Mouse (Mus musculus) forebrain, embryonic 11.5 days (tissue): ENCODE measurements around the gene Itga3. TPM values are rescaled to one million over a fixed set of nuclear protein-coding genes. Genes with fewer than 3 reads are reported as not detected.

ENCODE experiments used
- ATAC-seq: fragments of 200-750 bp; cut with Nextera tagmentation; replicated peaks from 2 replicates; pipeline ENCODE4 v1.8.0; 2017; ENCODE audit warnings: moderate TSS enrichment; ENCODE audit not compliant: low FRiP score
- DNase-seq: peaks from one replicate; pipeline ENCODE4 v3.0.0-alpha.2; 2017; ENCODE audit warnings: low spot score
- H3K27ac ChIP-seq: fragments of 300-500 bp; sonication (generic); 2 replicates; pipeline ENCODE4 v1.5.1; 2014; ENCODE audit warnings: low read depth, low read length
- H3K27me3 ChIP-seq: fragments of 300-500 bp; sonication (generic); 2 replicates; pipeline ENCODE4 v1.6.1; 2014; ENCODE audit warnings: mild to moderate bottlenecking, low read length, mixed read lengths; ENCODE audit not compliant: control insufficient read depth, insufficient read depth
- H3K36me3 ChIP-seq: fragments of 300-500 bp; sonication (generic); 2 replicates; pipeline ENCODE4 v1.6.1; 2014; ENCODE audit warnings: mild to moderate bottlenecking, low read length, moderate library complexity, mixed read lengths; ENCODE audit not compliant: control insufficient read depth, insufficient read depth
- H3K4me1 ChIP-seq: fragments of 300-500 bp; sonication (generic); replicated peaks from 2 replicates; pipeline ENCODE4 v1.6.1; 2014; ENCODE audit warnings: low read length, mixed read lengths; ENCODE audit not compliant: control insufficient read depth, insufficient read depth
- H3K4me2 ChIP-seq: fragments of 300-500 bp; sonication (generic); 2 replicates; pipeline ENCODE4 v1.6.1; 2014; ENCODE audit warnings: low read depth, mild to moderate bottlenecking, low read length, moderate library complexity, mixed read lengths; ENCODE audit not compliant: severe bottlenecking
- H3K4me3 ChIP-seq: fragments of 300-500 bp; sonication (generic); 2 replicates; pipeline ENCODE4 v1.5.1; 2014; ENCODE audit warnings: low read depth, low read length
- H3K9ac ChIP-seq: fragments of 300-500 bp; sonication (generic); 2 replicates; pipeline ENCODE4 v1.6.1; 2014; ENCODE audit warnings: low read length
- H3K9me3 ChIP-seq: fragments of 300-500 bp; sonication (generic); 2 replicates; pipeline ENCODE4 v1.6.1; 2016; ENCODE audit warnings: low read length, mixed read lengths; ENCODE audit not compliant: control insufficient read depth
- WGBS: fragments of 180-500 bp; shearing (Covaris S2); extraction: QIAGEN DNeasy Blood & Tissue Kit; methylation state at CpG from one replicate; pipeline ENCODE4 v1.1.7; 2014; 5-methylcytosine and 5-hydroxymethylcytosine counted together
- polyA plus RNA-seq: library from polyadenylated mRNA; unstranded; fragments of >200 nt; fragmentation: Nextera tagmentation; extraction: Ambion mirVana; gene quantifications from 2 replicates; pipeline ENCODE4 v1.2.1, GENCODE M21; 2014

The Itga3 gene
- polyA plus RNA-seq, 1 experiment from 2014 or later: 4.4 TPM

DNA sequence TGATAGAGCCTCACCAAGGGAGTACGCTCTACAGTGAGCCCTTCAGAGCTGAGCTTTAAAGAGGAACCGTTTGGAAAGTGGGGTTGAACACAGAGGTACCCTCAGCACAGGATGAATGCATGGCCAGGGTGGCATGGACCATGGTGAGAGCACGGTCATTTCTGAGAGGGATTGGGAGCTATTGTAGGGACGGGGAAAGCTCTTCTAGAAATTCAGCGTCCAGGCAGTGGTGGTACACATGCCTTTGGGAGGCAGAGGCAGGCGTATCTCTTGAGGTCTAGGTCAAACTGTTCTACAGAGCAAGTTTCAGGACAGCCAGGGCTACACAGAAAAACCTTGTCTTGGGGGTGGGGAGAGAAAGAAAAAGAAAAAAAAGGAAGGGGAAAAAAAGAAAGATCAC lies 79.6 kb downstream of the Itga3 start:
- H3K27ac ChIP-seq: no peak overlapping the region
- no peak for DNase-seq

DNA sequence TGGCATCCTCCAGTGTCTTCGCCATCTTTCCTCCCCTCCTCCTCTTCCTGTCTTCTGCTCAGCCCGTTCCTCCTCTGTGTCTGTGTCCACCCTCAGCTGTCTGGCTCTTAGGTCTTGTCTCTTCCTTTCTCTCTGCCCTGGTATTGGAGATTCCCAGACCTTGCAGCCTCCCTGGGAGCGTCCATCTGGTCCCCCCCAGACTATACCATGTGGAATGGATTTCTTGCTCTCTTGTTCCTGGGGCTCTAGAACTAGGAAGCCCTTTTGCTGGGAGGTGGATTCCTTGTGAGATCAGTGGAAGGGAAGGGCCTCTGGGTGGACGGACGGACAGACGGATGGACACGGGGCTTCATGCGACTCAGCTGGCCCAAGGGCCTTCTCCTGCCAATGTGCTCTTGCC lies 80.5 kb downstream of the Itga3 start:
- Histone ChIP-seq H3K9ac (no peak overlapping the region), H3K4me2 (no peak overlapping the region), H3K27ac (no peak overlapping the region), H3K4me1 (peaks cover 21% of the 10 kb centered on the region), H3K27me3 (no peaks in the 10 kb centered on the region), H3K9me3 (no peaks in the 10 kb centered on the region), H3K4me3 (no peak overlapping the region), H3K36me3 (peaks cover 7% of the 10 kb centered on the region; the same call in 1 of the 2 replicates)
- WGBS: 90% methylated on average over 8 of the region's 8 CpGs
- DNase-seq: no peak
- ATAC-seq: no peak

More for the DNA sequence above, 79.6 kb downstream of the Itga3 start:
- H3K27me3 ChIP-seq: no peaks in the 10 kb centered on the region
- no peak for ATAC-seq
- H3K9me3 ChIP-seq: no peaks in the 10 kb centered on the region
- peaks cover 21% of the 10 kb centered on the region for H3K4me1 ChIP-seq
- H3K9ac ChIP-seq: no peak overlapping the region
- H3K4me3 ChIP-seq: no peak overlapping the region
- WGBS: 93% methylated on average over 6 of the region's 6 CpGs
- peaks cover 8% of the 10 kb centered on the region; the same call in 1 of the 2 replicates for H3K36me3 ChIP-seq
- 0 out of 2 replicates have a peak overlapping the region, but pooled peaks have one; percentile 11 for H3K4me2 ChIP-seq

DNA sequence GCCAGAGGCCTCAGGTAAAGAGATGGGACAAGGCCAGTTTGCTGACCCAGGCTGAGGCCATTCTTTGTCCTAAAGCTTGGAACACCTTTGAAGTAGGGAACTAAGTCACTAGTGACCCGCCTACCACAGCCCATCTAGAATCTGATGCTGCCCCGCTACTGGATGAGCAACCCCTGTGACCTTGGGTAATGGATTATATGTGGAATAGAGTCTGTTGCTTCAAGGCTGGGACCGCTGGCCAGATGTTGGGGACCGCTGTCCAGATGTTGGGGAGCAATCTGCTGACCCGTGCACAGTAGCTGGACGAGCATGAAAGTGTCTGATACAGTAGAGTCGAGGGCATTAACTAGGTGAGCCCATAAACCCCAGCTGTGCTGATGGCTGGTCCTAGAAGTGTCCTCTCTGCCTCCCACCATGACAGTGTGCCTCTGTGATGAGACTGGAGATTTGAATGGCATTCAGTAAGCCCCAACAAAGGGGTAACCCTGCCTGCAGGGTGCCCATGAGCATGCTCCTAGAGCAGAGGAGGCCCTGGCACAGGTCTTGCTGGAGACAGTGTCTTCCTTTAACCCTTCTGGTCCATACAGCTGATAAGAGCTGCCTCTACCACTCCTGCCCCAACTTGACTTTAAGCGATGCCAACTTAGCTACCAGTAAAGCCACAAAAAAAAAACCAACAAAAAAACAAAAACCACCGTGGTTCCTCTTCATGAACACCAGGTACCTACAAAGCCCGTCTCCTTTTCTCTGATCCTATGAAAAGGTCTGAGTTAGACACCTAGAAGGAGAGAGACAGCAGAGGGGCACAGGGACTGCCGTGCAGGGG lies 81.4 kb downstream of the Itga3 start:
- 0 out of 2 replicates have a peak overlapping the region, but pooled peaks have one; percentile 5 for H3K4me3 ChIP-seq
- DNase-seq: no peak
- peaks cover 21% of the 10 kb centered on the region for H3K4me1 ChIP-seq
- peak overlapping the region; percentile 27 for H3K9ac ChIP-seq
- H3K4me2 ChIP-seq: peak overlapping the region; percentile 99; the same call in 1 of the 2 replicates
- H3K27ac ChIP-seq: no peak overlapping the region
- 87% methylated on average over 11 of the region's 11 CpGs for WGBS
- H3K36me3 ChIP-seq: peaks cover 7% of the 10 kb centered on the region; the same call in 1 of the 2 replicates
- H3K9me3 ChIP-seq: no peaks in the 10 kb centered on the region
- H3K27me3 ChIP-seq: no peaks in the 10 kb centered on the region
- no peak for ATAC-seq

Other genes with a start within 250 kb of the Itga3 start
- gene Col1a1, start 140.6 kb downstream of the Itga3 start, polyA plus RNA-seq: 163 and 164 TPM in 2 replicates
- not detected in 2 replicates for gene Hils1, start 109.2 kb downstream of the Itga3 start, polyA plus RNA-seq
- gene Sgca, start 100.5 kb downstream of the Itga3 start, polyA plus RNA-seq: not detected in 2 replicates
- 17.2 and 18.6 TPM in 2 replicates for gene Ppp1r9b, start 85.8 kb downstream of the Itga3 start, polyA plus RNA-seq
- gene Samd14, start 66.9 kb downstream of the Itga3 start, polyA plus RNA-seq: 56.8 and 59.2 TPM in 2 replicates
- 16.5 and 17.4 TPM in 2 replicates for gene Pdk2, start 35.4 kb downstream of the Itga3 start, polyA plus RNA-seq
- gene Dlx3, start 43.3 kb upstream of the Itga3 start, polyA plus RNA-seq: 1.4 TPM in 2 replicates
- 0.23 and 0.29 TPM in 2 replicates for gene Dlx4, start 69.5 kb upstream of the Itga3 start, polyA plus RNA-seq
- 0.29 TPM in 1 of 2 replicates, not detected in the other for gene Tac4, start 184.7 kb upstream of the Itga3 start, polyA plus RNA-seq
- gene Kat7, start 233.4 kb upstream of the Itga3 start, polyA plus RNA-seq: 85.3 and 94.0 TPM in 2 replicates